Mouse (Mus musculus) embryonic fibroblast, embryonic 13.5 days (primary cell): ENCODE measurements at regions not wholly inside any gene's neighbourhood (a gene's known extent, or its start where the extent isn't known, plus 50 kb on each side); places are given as distances from the start of the nearest gene placed in this dataset.

Source experiments
- CTCF ChIP-seq: IDR thresholded peaks from 2 replicates; pipeline ENCODE4 v1.5.1; 2011; ENCODE audit warnings: mild to moderate bottlenecking, control low read depth, low read length, moderate library complexity, borderline replicate concordance; ENCODE audit not compliant: insufficient read depth
- POLR2A ChIP-seq: IDR thresholded peaks from 2 replicates; pipeline ENCODE4 v1.6.1; 2011; ENCODE audit warnings: low read depth, mild to moderate bottlenecking, control low read depth, low read length, moderate library complexity

DNA sequence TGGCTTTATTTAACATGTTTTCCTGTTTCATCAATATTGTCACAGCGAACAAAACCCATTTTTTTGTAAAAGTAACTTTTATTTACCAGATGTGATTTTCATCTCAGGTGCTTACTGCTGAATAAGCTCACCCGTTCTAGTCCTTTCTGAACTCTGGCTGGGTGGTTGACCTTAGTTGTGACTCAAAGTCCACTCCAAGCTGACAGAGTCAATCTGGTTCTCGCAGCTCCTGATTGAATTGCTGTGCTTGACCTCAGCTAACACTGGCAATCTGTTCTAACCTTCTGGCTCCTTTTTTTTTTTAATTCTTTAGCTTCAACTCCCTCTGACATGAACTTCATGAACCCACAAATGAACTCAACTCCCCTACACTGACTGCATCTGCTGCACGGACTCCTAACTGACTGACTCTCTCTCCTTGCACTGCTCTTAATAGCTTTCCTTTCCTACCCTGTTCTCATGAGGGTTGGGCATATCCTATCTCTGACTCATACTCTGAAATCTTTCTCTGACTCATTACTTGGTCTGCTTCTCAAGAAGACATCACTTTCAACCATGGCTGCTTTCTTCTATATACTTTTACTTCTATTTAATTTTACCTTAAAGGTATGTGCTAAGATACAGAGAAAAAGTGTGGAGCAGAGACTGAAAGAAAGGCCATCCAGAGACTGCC, 65.4 kb upstream of the Tacr3 start:
- TF ChIP-seq POLR2A (no peak), CTCF (no peak)
